Mouse (Mus musculus) heart, embryonic 13.5 days (tissue): ENCODE measurements around the gene Serpina10. TPM values are rescaled to one million over a fixed set of nuclear protein-coding genes. Genes with fewer than 3 reads are reported as not detected.

Source experiments
- ATAC-seq: fragments of 200-750 bp; cut with Nextera tagmentation; 2 replicates; pipeline ENCODE4 v1.8.0; 2017; ENCODE audit warnings: moderate TSS enrichment; ENCODE audit not compliant: insufficient number of reproducible peaks, low FRiP score, low TSS enrichment; ENCODE audit errors: extremely low read depth
- H3K27ac ChIP-seq: fragments of 300-500 bp; sonication (generic); replicated peaks from 2 replicates; pipeline ENCODE4 v1.5.1; 2015; ENCODE audit warnings: moderate library complexity, mild to moderate bottlenecking, inconsistent platforms
- H3K27me3 ChIP-seq: fragments of 300-500 bp; sonication (generic); replicated peaks from 2 replicates; pipeline ENCODE4 v1.6.1; 2015; ENCODE audit warnings: mild to moderate bottlenecking, inconsistent platforms
- H3K36me3 ChIP-seq: fragments of 300-500 bp; sonication (generic); 2 replicates; pipeline ENCODE4 v1.6.1; 2015; ENCODE audit warnings: mild to moderate bottlenecking, inconsistent platforms
- H3K4me1 ChIP-seq: fragments of 300-500 bp; sonication (generic); 2 replicates; pipeline ENCODE4 v1.6.1; 2015; ENCODE audit warnings: inconsistent platforms
- H3K4me2 ChIP-seq: fragments of 300-500 bp; sonication (generic); 2 replicates; pipeline ENCODE4 v1.6.1; 2015; ENCODE audit warnings: inconsistent platforms, mild to moderate bottlenecking, moderate library complexity
- H3K4me3 ChIP-seq: fragments of 300-500 bp; sonication (generic); 2 replicates; pipeline ENCODE4 v1.5.1; 2015; ENCODE audit warnings: moderate library complexity, mild to moderate bottlenecking, inconsistent platforms
- H3K9ac ChIP-seq: fragments of 300-500 bp; sonication (generic); 2 replicates; pipeline ENCODE4 v1.6.1; 2015; ENCODE audit warnings: inconsistent platforms, mild to moderate bottlenecking, moderate library complexity
- H3K9me3 ChIP-seq: fragments of 300-500 bp; sonication (generic); 2 replicates; pipeline ENCODE4 v1.6.1; 2016; ENCODE audit warnings: inconsistent platforms
- WGBS: fragments of 180-500 bp; shearing (Covaris S2); methylation state at CpG from one replicate; pipeline ENCODE4 v1.1.7; 2015; ENCODE audit warnings: mixed read lengths; 5-methylcytosine and 5-hydroxymethylcytosine counted together
- polyA plus RNA-seq: library from polyadenylated mRNA; unstranded; fragments of >200 nt; fragmentation: Nextera tagmentation; extraction: Ambion mirVana; gene quantifications from 2 replicates; pipeline ENCODE4 v1.2.1, GENCODE M21; 2015

Serpina10 gene
- polyA plus RNA-seq, 1 experiment from 2014 or later: 0.16 TPM

DNA sequence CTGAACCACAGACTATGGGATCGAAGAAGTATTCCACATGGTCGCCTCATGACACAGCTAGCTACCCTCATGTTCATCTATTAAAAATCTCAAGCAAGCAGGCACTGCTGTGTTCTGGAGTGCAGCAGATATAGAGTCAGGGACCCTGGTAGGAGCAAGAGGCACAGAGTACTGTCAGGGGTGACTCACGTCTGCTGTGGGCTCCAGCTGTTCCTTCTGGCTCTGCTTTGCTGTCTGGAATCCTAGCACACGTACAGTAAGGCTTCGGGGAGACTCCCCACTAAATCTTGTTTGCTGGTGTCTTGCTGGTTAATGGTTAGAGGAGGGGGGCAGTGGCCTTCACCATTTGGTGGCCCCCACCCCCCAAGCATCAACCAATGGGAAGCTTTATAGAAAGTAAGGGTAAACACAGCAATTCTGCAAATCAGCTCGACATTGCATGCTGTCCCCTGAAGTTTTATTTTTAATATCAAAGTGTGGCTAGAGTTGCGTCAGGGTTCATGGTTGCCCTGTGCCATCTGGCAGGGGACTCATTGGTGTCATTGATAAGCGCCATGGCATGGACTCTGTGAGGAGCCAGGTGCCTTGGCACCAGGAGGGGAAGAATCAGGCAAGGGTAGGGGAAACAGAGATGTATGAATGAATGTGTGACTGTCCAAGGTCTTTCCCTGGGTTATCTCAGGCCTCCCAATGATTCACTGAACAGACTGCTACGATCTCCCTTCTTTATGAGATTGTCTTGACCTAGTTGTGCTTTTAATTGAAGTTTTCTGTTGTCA lies 25.8 kb upstream of the Serpina10 start, which contains the start of gene Serpina6:
Gene Serpina6, minus strand, starts transcription at position 365 of the 779 bp plus-strand sequence.
- Histone ChIP-seq H3K27me3 (no peaks in the 10 kb centered on the region), H3K27ac (no peak within 1 kb of the TSS), H3K4me3 (no peak within 1 kb of the TSS), H3K9me3 (no peaks in the 10 kb centered on the region), H3K4me2 (no peak within 1 kb of the TSS), H3K4me1 (no peaks in the 10 kb centered on the region), H3K9ac (no peak within 1 kb of the TSS), H3K36me3 (no peaks in the 10 kb centered on the region)
- no peak for ATAC-seq
- WGBS: 69% methylated on average over 9 of the region's 9 CpGs

DNA sequence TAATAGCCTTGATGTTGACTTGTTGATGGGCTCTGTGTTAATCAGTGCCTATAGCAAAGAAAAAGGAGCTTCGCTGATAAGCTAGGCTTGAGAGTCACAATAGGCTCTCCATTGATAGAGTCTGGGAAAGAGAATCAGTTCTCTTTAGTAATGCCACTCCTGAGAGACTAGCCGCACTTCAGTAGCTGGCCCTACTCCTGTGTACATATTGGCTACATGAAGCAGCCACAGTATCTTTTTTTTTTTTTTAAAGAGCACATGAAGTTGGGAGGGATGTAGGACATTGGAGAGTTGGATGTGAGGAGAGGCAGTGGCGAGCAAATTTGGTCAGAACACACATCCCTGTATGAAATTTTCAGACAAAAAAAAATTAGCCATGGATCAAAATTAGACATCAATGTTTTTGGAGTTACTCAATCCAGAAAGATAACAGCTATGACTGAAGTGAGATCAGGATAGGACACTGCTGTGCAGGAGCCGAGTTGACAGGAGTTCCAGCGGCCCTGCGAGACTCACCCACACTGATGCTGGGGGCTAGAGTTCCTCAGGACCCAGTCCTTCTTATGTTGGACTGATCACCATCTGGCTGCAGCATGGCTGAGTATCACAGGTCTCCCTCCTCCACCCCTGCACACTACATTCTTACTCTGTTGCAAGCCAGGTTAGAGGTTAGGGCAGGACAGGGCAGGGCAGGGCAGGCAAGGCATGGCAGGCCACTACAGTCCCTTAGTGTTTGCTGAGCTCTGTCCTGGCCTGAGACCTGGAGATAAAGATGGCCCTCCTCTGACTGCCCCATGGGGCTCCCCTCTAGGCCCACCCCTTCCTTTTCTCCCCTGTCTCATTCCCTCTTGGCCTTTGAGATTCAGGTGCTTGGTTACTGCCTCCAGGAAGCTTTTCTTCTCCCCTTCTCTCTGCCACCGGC lies 24.1 kb upstream of the Serpina10 start:
- H3K4me3 ChIP-seq: no peak overlapping the region
- no peak for ATAC-seq
- H3K27ac ChIP-seq: no peak overlapping the region
- no peak overlapping the region for H3K4me2 ChIP-seq
- H3K9ac ChIP-seq: no peak overlapping the region
- no peaks in the 10 kb centered on the region for H3K9me3 ChIP-seq
- no peaks in the 10 kb centered on the region for H3K4me1 ChIP-seq
- 76% methylated on average over 7 of the region's 7 CpGs for WGBS
- H3K36me3 ChIP-seq: no peaks in the 10 kb centered on the region
- H3K27me3 ChIP-seq: no peaks in the 10 kb centered on the region

DNA sequence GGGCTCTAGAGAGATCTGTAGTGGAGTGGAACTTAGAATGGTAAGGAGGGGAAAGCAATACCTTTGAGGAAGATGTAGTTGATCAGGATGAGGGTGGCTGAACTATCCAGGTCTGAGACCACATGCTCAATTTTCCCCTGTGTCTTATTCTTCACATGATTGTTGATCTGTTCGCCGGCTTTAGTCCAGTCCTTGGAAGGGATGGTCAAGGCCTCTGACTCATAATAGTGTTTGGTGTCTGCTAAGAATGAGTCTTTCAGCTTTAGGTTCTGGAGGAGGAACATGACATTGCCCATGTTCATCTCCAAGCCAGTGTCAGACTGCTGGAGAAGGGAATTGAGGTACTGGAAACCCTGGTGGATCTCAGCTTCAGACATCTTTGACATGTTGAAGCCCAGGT lies 22.6 kb upstream of the Serpina10 start:
- H3K4me3 ChIP-seq: no peak overlapping the region
- no peak for ATAC-seq
- no peak overlapping the region for H3K9ac ChIP-seq
- H3K9me3 ChIP-seq: 0 out of 2 replicates have a peak, but pooled peaks cover 5% of the 10 kb centered on the region
- WGBS: 83% methylated on average over 2 of the region's 2 CpGs
- no peaks in the 10 kb centered on the region for H3K4me1 ChIP-seq
- no peaks in the 10 kb centered on the region for H3K27me3 ChIP-seq
- H3K4me2 ChIP-seq: no peak overlapping the region
- no peak overlapping the region for H3K27ac ChIP-seq
- H3K36me3 ChIP-seq: no peaks in the 10 kb centered on the region

DNA sequence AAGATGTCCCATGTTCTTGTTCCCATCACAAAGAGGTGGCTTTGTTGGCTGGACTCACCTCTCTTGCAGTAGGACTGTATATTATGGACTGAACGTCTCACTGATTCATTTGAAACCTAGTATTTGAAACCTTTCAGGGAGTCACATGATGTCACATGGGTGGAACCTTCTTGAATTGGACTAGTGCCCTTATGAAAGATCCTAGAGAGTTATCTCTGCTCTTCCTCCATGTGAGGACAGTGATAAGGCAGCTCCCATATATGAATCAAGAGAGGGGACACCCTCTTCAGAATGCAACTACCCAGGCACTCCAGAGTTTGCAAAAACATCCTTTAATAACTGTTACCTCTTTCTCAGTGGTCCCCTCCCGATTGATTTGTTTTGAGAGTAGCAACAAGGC lies 15.1 kb upstream of the Serpina10 start:
- Histone ChIP-seq H3K9me3 (0 out of 2 replicates have a peak, but pooled peaks cover 5% of the 10 kb centered on the region), H3K4me1 (no peaks in the 10 kb centered on the region), H3K27ac (no peak overlapping the region), H3K27me3 (no peaks in the 10 kb centered on the region), H3K9ac (no peak overlapping the region), H3K36me3 (no peaks in the 10 kb centered on the region), H3K4me2 (no peak overlapping the region), H3K4me3 (no peak overlapping the region)
- no peak for ATAC-seq
- 56% methylated on average over 2 of the region's 2 CpGs for WGBS

DNA sequence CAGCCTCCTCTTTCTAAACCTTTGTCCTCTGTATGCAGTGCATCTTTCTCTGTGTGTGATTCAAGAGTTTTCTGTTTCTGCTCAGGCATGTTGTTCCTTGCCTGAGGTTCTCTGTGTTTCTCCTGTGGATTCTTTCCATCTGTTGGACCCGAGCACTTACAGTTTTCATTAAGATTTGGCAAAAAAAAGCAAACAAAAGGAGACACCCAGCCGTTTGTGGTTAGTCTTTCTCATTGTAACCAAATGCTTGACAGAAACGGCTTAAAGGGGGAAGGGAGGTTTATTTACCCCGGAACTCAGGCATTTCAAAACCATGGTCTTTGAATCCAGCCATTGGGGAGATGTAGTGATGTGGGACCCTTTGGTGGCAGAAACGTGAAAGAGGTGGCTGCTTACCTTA lies 13.4 kb upstream of the Serpina10 start:
- Histone ChIP-seq H3K9ac (no peak overlapping the region), H3K4me2 (no peak overlapping the region), H3K4me1 (no peaks in the 10 kb centered on the region), H3K27ac (no peak overlapping the region), H3K4me3 (no peak overlapping the region), H3K9me3 (no peaks in the 10 kb centered on the region), H3K27me3 (no peaks in the 10 kb centered on the region), H3K36me3 (no peaks in the 10 kb centered on the region)
- 25% methylated on average over 5 of the region's 5 CpGs for WGBS
- no peak for ATAC-seq

DNA sequence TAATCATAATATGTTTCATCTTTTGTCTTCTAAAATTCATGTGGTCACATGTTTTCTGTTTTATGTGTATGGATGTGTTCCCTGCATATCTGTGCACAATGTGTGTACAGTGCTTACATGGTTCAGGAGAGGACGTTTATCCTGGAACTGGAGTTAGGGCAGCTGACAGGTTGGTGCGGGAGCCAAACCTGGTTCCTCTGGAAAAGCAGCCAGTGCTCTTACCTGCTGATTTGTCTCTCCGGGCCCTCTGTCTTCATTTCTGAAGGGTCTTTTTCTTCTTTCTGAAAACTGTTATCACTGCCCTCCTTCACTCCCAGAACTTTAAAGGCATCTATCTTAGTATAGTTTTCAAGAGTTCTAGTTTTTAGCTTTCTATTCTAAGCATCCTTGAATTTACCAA lies 12.6 kb upstream of the Serpina10 start:
- Histone ChIP-seq H3K4me1 (no peaks in the 10 kb centered on the region), H3K9ac (no peak overlapping the region), H3K27me3 (no peaks in the 10 kb centered on the region), H3K9me3 (no peaks in the 10 kb centered on the region), H3K27ac (no peak overlapping the region), H3K4me2 (no peak overlapping the region), H3K4me3 (no peak overlapping the region), H3K36me3 (no peaks in the 10 kb centered on the region)
- no peak for ATAC-seq
- WGBS: 72% methylated on average over 3 of the region's 3 CpGs

DNA sequence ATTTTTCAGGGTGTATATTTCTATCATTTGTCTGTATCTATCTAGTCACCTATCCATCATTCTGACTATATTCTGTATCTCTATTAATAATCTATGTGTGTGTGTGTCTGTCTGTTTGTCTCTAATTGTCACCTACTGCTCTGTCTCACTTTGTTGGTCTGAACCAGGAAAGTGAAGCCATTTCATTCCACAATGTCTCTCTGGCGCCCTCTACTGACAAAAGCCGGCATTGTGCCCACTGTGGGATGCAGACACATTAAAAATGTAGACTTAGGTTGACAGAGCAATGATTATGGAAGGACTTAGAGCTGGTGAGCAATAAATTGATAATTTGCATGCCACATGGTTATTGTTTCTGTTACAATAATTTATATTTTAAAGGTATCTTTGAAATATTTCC lies 12.1 kb upstream of the Serpina10 start:
- Histone ChIP-seq H3K4me1 (no peaks in the 10 kb centered on the region), H3K36me3 (no peaks in the 10 kb centered on the region), H3K9ac (no peak overlapping the region), H3K4me3 (no peak overlapping the region), H3K27ac (no peak overlapping the region), H3K27me3 (no peaks in the 10 kb centered on the region), H3K9me3 (no peaks in the 10 kb centered on the region), H3K4me2 (no peak overlapping the region)
- WGBS: 0% methylated on average over 2 of the region's 2 CpGs
- no peak for ATAC-seq

DNA sequence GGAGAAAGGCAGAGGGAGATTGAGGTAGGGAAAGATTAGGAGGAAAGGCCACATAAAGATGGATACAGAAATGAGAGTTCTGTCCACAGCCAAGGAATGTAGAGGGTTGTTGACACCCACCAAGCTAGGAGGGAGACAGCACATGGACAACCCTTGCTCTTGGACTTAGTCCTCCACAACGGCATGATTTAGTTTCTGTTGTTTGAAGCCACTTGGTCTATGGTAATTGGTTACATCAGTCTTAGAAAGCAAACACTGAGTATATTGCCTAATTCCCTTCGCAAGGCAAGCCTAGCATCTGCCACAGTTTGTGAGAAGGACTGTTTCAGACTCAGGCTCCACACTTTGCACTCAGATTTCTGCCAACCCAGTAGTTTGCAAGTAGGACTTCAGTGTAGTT lies 4.6 kb upstream of the Serpina10 start:
- Histone ChIP-seq H3K4me2 (no peak overlapping the region), H3K9ac (no peak overlapping the region), H3K36me3 (no peaks in the 10 kb centered on the region), H3K4me3 (no peak overlapping the region), H3K4me1 (no peaks in the 10 kb centered on the region), H3K9me3 (no peaks in the 10 kb centered on the region), H3K27me3 (no peaks in the 10 kb centered on the region), H3K27ac (no peak overlapping the region)
- WGBS: 81% methylated on average over 2 of the region's 2 CpGs
- no peak for ATAC-seq

DNA sequence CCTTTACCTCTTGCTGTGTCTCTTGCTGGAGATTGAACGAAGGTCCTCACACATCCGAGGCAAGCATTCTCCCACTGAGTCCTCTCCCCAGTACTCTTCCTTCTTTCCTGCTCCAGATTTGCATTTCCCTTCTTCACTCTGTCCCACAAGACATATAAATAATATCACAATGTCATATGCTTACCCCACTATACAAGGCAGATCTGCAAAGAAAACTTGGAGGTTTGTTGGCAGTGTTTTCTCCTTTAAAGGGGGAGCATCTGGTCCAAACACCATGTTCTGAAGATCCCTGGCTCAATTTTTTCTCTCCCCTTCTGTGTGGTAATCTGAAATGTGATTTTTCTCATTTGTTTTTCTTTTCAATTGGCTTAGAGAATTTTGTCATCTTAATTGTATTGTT lies 3.2 kb upstream of the Serpina10 start:
- Histone ChIP-seq H3K4me2 (no peak overlapping the region), H3K4me1 (no peaks in the 10 kb centered on the region), H3K4me3 (no peak overlapping the region), H3K27ac (no peak overlapping the region), H3K9ac (no peak overlapping the region), H3K9me3 (no peaks in the 10 kb centered on the region), H3K36me3 (no peaks in the 10 kb centered on the region), H3K27me3 (no peaks in the 10 kb centered on the region)
- no peak for ATAC-seq
- 68% methylated on average over 2 of the region's 2 CpGs for WGBS

DNA sequence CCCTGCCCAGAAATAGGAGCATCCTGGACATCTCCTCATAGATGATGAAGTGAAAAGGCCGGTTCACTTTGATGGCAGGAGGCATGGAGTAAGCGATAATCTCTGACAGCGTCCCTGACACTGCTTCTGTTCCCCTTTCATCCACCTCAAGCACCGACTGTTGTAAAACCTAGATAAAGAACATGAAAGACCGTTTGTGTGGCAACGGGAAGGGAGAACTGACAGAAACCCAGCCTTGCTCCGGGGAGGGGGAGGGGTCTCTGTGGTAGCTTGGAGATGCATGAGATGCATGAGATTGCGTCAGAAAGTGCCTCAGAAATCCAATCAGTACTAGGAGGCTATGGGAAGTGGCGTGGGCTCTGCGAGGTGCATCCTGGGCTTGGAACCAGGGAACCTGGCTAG lies 14.4 kb downstream of the Serpina10 start:
- ATAC-seq: no peak
- H3K9ac ChIP-seq: no peak overlapping the region
- no peak overlapping the region for H3K27ac ChIP-seq
- 38% methylated on average over 10 of the region's 10 CpGs for WGBS
- no peak overlapping the region for H3K4me2 ChIP-seq
- peaks cover 9% of the 10 kb centered on the region for H3K4me1 ChIP-seq
- no peaks in the 10 kb centered on the region for H3K36me3 ChIP-seq
- no peak overlapping the region for H3K4me3 ChIP-seq
- no peaks in the 10 kb centered on the region for H3K9me3 ChIP-seq
- H3K27me3 ChIP-seq: no peaks in the 10 kb centered on the region

DNA sequence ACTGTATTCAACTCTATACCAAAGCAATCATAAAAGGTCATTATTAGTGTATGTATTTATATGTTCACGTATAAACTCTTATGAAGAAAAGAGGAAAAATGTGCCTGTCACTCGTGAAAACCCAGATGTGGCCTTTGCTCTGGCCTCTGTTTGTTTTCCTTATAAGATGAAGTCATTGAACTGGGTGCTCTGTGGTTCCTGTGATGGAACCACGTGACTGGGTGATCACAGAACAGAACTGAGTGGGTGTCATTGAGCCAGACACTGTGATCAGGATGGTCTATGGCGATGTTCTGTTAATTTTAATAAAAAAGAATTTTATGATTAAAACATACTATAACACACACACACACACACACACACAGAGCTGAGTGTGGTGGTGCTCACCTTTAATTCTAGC lies 15.5 kb downstream of the Serpina10 start:
- Histone ChIP-seq H3K9ac (no peak overlapping the region), H3K9me3 (no peaks in the 10 kb centered on the region), H3K4me1 (peaks cover 9% of the 10 kb centered on the region), H3K27me3 (no peaks in the 10 kb centered on the region), H3K27ac (no peak overlapping the region), H3K4me3 (no peak overlapping the region), H3K4me2 (no peak overlapping the region), H3K36me3 (no peaks in the 10 kb centered on the region)
- 76% methylated on average over 4 of the region's 4 CpGs for WGBS
- no peak for ATAC-seq
